Mouse (Mus musculus) liver, embryonic 14.5 days (tissue): ENCODE measurements around the gene Spryd7. TPM values are rescaled to one million over a fixed set of nuclear protein-coding genes. Genes with fewer than 3 reads are reported as not detected.
"Not testable (repeated sequence)": the region's sequence is repeated elsewhere in the genome, so short reads cannot be mapped to it uniquely, and the experiment has no call there.

Source experiments
- ATAC-seq: fragments of 200-750 bp; cut with Nextera tagmentation; 2 replicates; pipeline ENCODE4 v1.8.0; 2017; ENCODE audit warnings: moderate number of reproducible peaks, mild to moderate bottlenecking, moderate library complexity; ENCODE audit not compliant: insufficient read depth
- DNase-seq, 3 experiments: peaks; one replicate each; pipeline ENCODE4 v3.0.0-alpha.2; 2012 to 2013; ENCODE audit warnings: low read depth in 3 of 3, low spot score in 3 of 3
- H3K27ac ChIP-seq: fragments of 300-500 bp; sonication (generic); 2 replicates; pipeline ENCODE4 v1.5.1; 2014; ENCODE audit warnings: moderate library complexity, mild to moderate bottlenecking, control low read depth, inconsistent platforms
- H3K27me3 ChIP-seq: fragments of 300-500 bp; sonication (generic); 2 replicates; pipeline ENCODE4 v1.6.1; 2014; ENCODE audit warnings: mild to moderate bottlenecking, low read length, moderate library complexity; ENCODE audit not compliant: control insufficient read depth, insufficient read depth
- H3K36me3 ChIP-seq: fragments of 300-500 bp; sonication (generic); replicated peaks from 2 replicates; pipeline ENCODE4 v1.6.1; 2014; ENCODE audit warnings: low read depth; ENCODE audit not compliant: control insufficient read depth, insufficient read depth
- H3K4me1 ChIP-seq, 2 experiments: fragments of 200-500 bp in 1 of 2; fragments of 300-500 bp in 1 of 2; sonication (generic) in 1 of 2; replicated peaks; 2 replicates each; pipeline ENCODE4 v1.6.1; 2012 to 2014; ENCODE audit warnings: antibody characterized with exemption in 1 of 2, inconsistent platforms in 1 of 2, low read length in 1 of 2; ENCODE audit not compliant: control insufficient read depth in 2 of 2, insufficient read depth in 2 of 2
- H3K4me2 ChIP-seq: fragments of 300-500 bp; sonication (generic); 2 replicates; pipeline ENCODE4 v1.6.1; 2014; ENCODE audit warnings: low read depth, mild to moderate bottlenecking, control low read depth, moderate library complexity
- H3K4me3 ChIP-seq, 2 experiments: fragments of 200-500 bp in 1 of 2; fragments of 300-500 bp in 1 of 2; sonication (generic) in 1 of 2; 2 replicates each; pipeline ENCODE4 v1.5.1; 2012 to 2014; ENCODE audit warnings: low read depth in 2 of 2, low read length in 2 of 2, mild to moderate bottlenecking in 2 of 2, control low read depth in 1 of 2, inconsistent platforms in 1 of 2, moderate library complexity in 1 of 2; ENCODE audit not compliant: insufficient read depth in 1 of 2
- H3K9ac ChIP-seq: fragments of 300-500 bp; sonication (generic); replicated peaks from 2 replicates; pipeline ENCODE4 v1.6.1; 2014; ENCODE audit warnings: mild to moderate bottlenecking, control low read depth, moderate library complexity
- H3K9me3 ChIP-seq: fragments of 300-500 bp; sonication (generic); 2 replicates; pipeline ENCODE4 v1.6.1; 2016; ENCODE audit warnings: low read length, mixed read lengths; ENCODE audit not compliant: control insufficient read depth
- CTCF ChIP-seq: IDR thresholded peaks from 2 replicates; pipeline ENCODE4 v1.5.1; 2016; ENCODE audit warnings: antibody characterized with exemption, low read depth, control low read depth
- EP300 ChIP-seq: IDR thresholded peaks from 2 replicates; pipeline ENCODE4 v1.6.1; 2016; ENCODE audit warnings: antibody characterized with exemption, low read depth
- WGBS: fragments of 180-500 bp; shearing (Covaris S2); extraction: QIAGEN DNeasy Blood & Tissue Kit; methylation state at CpG from one replicate; pipeline ENCODE4 v1.1.7; 2014; ENCODE audit not compliant: insufficient replicate concordance; 5-methylcytosine and 5-hydroxymethylcytosine counted together
- polyA plus RNA-seq, 2 experiments: library from polyadenylated mRNA; depleted of rRNA in 1 of 2; stranded (reverse) in 1 of 2; unstranded in 1 of 2; fragments of >200 nt; fragmentation: Nextera tagmentation in 1 of 2; extraction: Ambion mirVana in 1 of 2; gene quantifications; 2 replicates each; pipeline versions ENCODE4 v1.2.1 to v1.2.3; 2012 to 2014

Gene Spryd7
- polyA plus RNA-seq (2012; rRNA removed) (2.4 and 4.5 TPM in 2 replicates), polyA plus RNA-seq (2014; fragmentation: Nextera tagmentation; extraction: Ambion mirVana) (8.3 and 10.1 TPM in 2 replicates)

GRCm38 (mm10) chr14:61556289-61557147 lies at the start of gene Spryd7:
Spryd7 (minus strand) TSS chr14:61556886.
- TF ChIP-seq EP300 (no peak), CTCF (peak; percentile 32; the same call in 1 of the 2 replicates)
- Histone ChIP-seq H3K27ac (peak within 1 kb of the TSS; percentile 45), H3K9ac (peak within 1 kb of the TSS; percentile 78), H3K36me3 (no peaks in the 10 kb centered on the region), H3K27me3 (no peaks in the 10 kb centered on the region), H3K4me1 (peaks cover 2 to 6% of the 10 kb centered on the region in 2 experiments; a peak in 3 of 4 replicates), H3K4me2 (peak within 1 kb of the TSS; percentile 100), H3K4me3 (peak within 1 kb of the TSS; percentile 78 to 82), H3K9me3 (no peaks in the 10 kb centered on the region)
- ATAC-seq, result peak; percentile 97
- under 1% methylated on average over 71 of the region's 72 CpGs for WGBS
- peak; percentile 96 to 98 (median 97) for DNase-seq

- H3K36me3 ChIP-seq, H3K4me2 ChIP-seq, H3K4me3 ChIP-seq, DNase-seq, H3K27me3 ChIP-seq, H3K27ac ChIP-seq, H3K9ac ChIP-seq, ATAC-seq, H3K9me3 ChIP-seq, H3K4me1 ChIP-seq: not testable (repeated sequence)
- WGBS, result 59% methylated on average over 2 of the region's 2 CpGs
Measured at GRCm38 (mm10) chr14:61606088-61606487, 49.4 kb upstream of the Spryd7 start.

- no peak overlapping the region for H3K27ac ChIP-seq
- no peak for DNase-seq
- H3K9ac ChIP-seq, result no peak overlapping the region
- TF ChIP-seq CTCF (no peak), EP300 (no peak)
- 80% methylated on average over 3 of the region's 3 CpGs for whole genome bisulfite sequencing
- no peaks in the 10 kb centered on the region for H3K27me3 ChIP-seq
- no peak for ATAC-seq
- H3K4me1 ChIP-seq, result peaks cover 2 to 7% of the 10 kb centered on the region in 2 experiments; a peak in 2 of 4 replicates
- H3K36me3 ChIP-seq, result no peaks in the 10 kb centered on the region; the same call in 1 of the 2 replicates
- H3K9me3 ChIP-seq, result no peaks in the 10 kb centered on the region
- H3K4me3 ChIP-seq, result no peak overlapping the region
- no peak overlapping the region for H3K4me2 ChIP-seq
Measured at GRCm38 (mm10) chr14:61604081-61604480, 47.4 kb upstream of the Spryd7 start.

- Histone ChIP-seq H3K27ac (no peak overlapping the region), H3K4me2 (no peak overlapping the region), H3K27me3 (no peaks in the 10 kb centered on the region), H3K9me3 (no peaks in the 10 kb centered on the region), H3K4me3 (no peak overlapping the region), H3K9ac (no peak overlapping the region), H3K36me3 (no peaks in the 10 kb centered on the region; the same call in 1 of the 2 replicates), H3K4me1 (peaks cover 6 to 12% of the 10 kb centered on the region in 2 experiments; a peak in 3 of 4 replicates)
- no peak for DNase-seq
- TF ChIP-seq EP300 (no peak), CTCF (no peak)
- no peak for ATAC-seq
- 76% methylated on average over 8 of the region's 8 CpGs for WGBS
Measured at GRCm38 (mm10) chr14:61603069-61603755, 46.5 kb upstream of the Spryd7 start.

GRCm38 (mm10) chr14:61601348-61601747 lies 44.7 kb upstream of the Spryd7 start:
- H3K4me2 ChIP-seq, result no peak overlapping the region

More at GRCm38 (mm10) chr14:61601348-61601747, 44.7 kb upstream of the Spryd7 start:
- TF ChIP-seq CTCF (no peak), EP300 (no peak)
- Histone ChIP-seq H3K9ac (no peak overlapping the region), H3K9me3 (no peaks in the 10 kb centered on the region), H3K4me3 (no peak overlapping the region), H3K36me3 (no peaks in the 10 kb centered on the region; the same call in 1 of the 2 replicates), H3K27ac (no peak overlapping the region), H3K4me1 (peaks cover 8 to 18% of the 10 kb centered on the region in 2 experiments; a peak in 3 of 4 replicates), H3K27me3 (no peaks in the 10 kb centered on the region)
- DNase-seq (no peak), ATAC-seq (no peak)
- 69% methylated on average over 9 of the region's 9 CpGs for WGBS
